Mouse (Mus musculus) C2C12 (cell line): ENCODE results near the gene R3hdm4. TPM values are rescaled to one million over a fixed set of nuclear protein-coding genes. Genes with fewer than 3 reads are reported as not detected.
"Not testable (repeated sequence)": the region's sequence is repeated elsewhere in the genome, so short reads cannot be mapped to it uniquely, and the experiment has no call there.

Experiments used
- H3K27me3 ChIP-seq: one replicate; pipeline ENCODE4 v1.6.1; 2011; ENCODE audit not compliant: control insufficient read depth, insufficient read depth, insufficient read length
- H3K36me3 ChIP-seq: one replicate; pipeline ENCODE4 v1.6.1; 2011; ENCODE audit not compliant: control insufficient read depth, insufficient read depth
- H3K4me3 ChIP-seq: one replicate; pipeline ENCODE4 v1.5.1; 2011; ENCODE audit warnings: mild to moderate bottlenecking, control low read depth; ENCODE audit not compliant: poor library complexity, insufficient read depth, severe bottlenecking
- H3K79me2 ChIP-seq: one replicate; pipeline ENCODE4 v1.6.1; 2011; ENCODE audit not compliant: control insufficient read depth, insufficient read depth
- H3K79me3 ChIP-seq: one replicate; pipeline ENCODE4 v1.6.1; 2011; ENCODE audit warnings: low read depth, control low read depth
- H3ac ChIP-seq: one replicate; pipeline ENCODE3; 2011; ENCODE audit warnings: low read depth; ENCODE audit not compliant: control insufficient read depth, insufficient read length
- CEBPB ChIP-seq: IDR thresholded peaks from one replicate; pipeline ENCODE4 v1.6.1; 2011; ENCODE audit warnings: low read depth, mild to moderate bottlenecking, control low read depth, moderate library complexity
- CTCF ChIP-seq: IDR thresholded peaks from one replicate; pipeline ENCODE4 v1.5.1; 2011; ENCODE audit not compliant: control insufficient read depth, insufficient read depth, insufficient read length
- FOSL1 ChIP-seq: IDR thresholded peaks from one replicate; pipeline ENCODE4 v1.8.0; 2011; ENCODE audit warnings: mild to moderate bottlenecking, low read length; ENCODE audit not compliant: poor library complexity, insufficient read depth, severe bottlenecking
- MAX ChIP-seq: IDR thresholded peaks from one replicate; pipeline ENCODE4 v1.6.1; 2011; ENCODE audit warnings: mild to moderate bottlenecking, control low read depth
- MYOD1 ChIP-seq: IDR thresholded peaks from one replicate; pipeline ENCODE4 v1.6.1; 2011; ENCODE audit warnings: low read depth; ENCODE audit not compliant: control insufficient read depth, insufficient read length
- MYOG ChIP-seq: IDR thresholded peaks from one replicate; pipeline ENCODE4 v1.6.1; 2011; ENCODE audit not compliant: control insufficient read depth, insufficient read length; ENCODE audit errors: extremely low read depth
- USF1 ChIP-seq: IDR thresholded peaks from one replicate; pipeline ENCODE4 v1.6.1; 2011; ENCODE audit warnings: low read depth, mild to moderate bottlenecking, control low read depth, moderate library complexity
- polyA plus RNA-seq: library from polyadenylated mRNA; unstranded; fragments of >200 nt; fragmentation: generic; extraction: Trizol; gene quantifications from one replicate; pipeline ENCODE4 v1.2.1, GENCODE M21; 2012; ENCODE audit warnings: missing spikeins

The R3hdm4 gene
- polyA plus RNA-seq, 1 experiment: 46.7 TPM

DNA sequence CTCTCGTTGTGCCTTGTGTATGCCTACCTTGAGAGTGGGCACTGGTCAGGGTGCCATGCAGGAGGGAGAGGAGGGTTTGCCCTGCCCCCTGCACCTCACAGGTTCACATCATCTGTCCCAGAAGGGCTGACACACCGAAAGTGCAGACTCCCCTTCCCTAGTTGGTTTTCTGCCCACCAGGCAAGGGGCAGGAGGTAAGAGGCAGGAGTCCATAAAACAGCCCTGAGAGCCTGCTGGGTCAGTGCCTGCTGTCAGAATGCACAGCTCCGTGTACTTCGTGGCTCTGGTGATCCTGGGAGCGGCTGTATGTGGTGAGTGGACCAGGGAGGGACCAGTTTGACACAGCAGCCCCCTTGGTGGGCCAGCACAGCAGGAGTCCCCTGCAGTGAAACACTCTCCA is 30.3 kb downstream of the R3hdm4 start, which contains the start of gene Cfd:
Gene Cfd, plus strand, starts transcription at position 184 of the 400 bp plus-strand sequence.
- TF ChIP-seq CEBPB: no peak
- no peak for TF ChIP-seq CTCF
- Histone ChIP-seq H3K27me3 (peaks cover 22% of the 10 kb centered on the region), H3K36me3 (no peaks in the 10 kb centered on the region), H3K4me3 (no peak within 1 kb of the TSS), H3ac (peak within 1 kb of the TSS; percentile 24), H3K79me2 (no peaks in the 10 kb centered on the region), H3K79me3 (no peaks in the 10 kb centered on the region)

DNA sequence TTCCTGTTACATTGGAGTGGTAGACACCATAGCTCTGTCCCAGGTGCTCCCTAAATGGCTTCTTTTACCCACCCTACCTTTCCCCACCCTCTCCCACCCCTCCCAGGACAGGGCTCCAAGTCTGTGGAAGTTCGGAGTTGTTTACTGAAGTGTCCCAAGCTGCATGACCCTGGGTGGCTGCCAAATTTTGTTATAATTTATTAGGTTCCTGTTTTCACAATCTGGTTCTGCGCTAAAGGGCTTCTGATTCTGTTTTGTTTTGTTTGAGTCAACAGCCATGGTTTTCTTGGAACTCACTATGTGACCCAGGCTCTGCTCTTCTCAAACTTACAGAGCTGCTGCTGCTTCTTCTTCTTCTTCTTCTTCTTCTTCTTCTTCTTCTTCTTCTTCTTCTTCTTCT is 31.6 kb downstream of the R3hdm4 start:
- peaks cover 22% of the 10 kb centered on the region for H3K27me3 ChIP-seq

DNA sequence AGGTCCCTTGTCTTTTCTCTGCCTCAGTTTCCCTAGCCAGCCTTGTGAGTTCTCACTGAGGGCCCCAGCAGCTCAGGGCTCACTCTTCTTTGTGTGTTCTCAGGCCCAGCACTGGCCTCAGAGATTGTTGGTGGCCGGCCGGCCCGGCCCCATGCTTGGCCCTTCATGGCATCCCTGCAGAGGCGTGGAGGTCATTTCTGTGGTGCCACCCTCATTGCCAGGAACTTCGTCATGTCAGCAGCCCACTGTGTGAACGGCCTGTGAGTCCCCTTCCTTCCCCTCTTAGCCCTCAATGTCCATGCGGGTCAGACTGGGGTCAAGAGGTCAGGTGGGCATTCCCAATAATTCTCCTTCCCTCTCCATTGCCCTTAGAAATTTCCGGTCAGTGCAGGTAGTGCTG is 34.4 kb downstream of the R3hdm4 start:
- peaks cover 18% of the 10 kb centered on the region for H3K27me3 ChIP-seq
- no peaks in the 10 kb centered on the region for H3K36me3 ChIP-seq
- H3K79me3 ChIP-seq: no peaks in the 10 kb centered on the region

More for the DNA sequence above, 31.6 kb downstream of the R3hdm4 start:
- no peak overlapping the region for H3K4me3 ChIP-seq
- no peaks in the 10 kb centered on the region for H3K79me3 ChIP-seq
- no peak overlapping the region for H3ac ChIP-seq
- H3K36me3 ChIP-seq: no peaks in the 10 kb centered on the region
- no peak for TF ChIP-seq MYOG
- TF ChIP-seq FOSL1: no peak
- TF ChIP-seq MAX: no peak
- TF ChIP-seq MYOD1: no peak
- no peaks in the 10 kb centered on the region for H3K79me2 ChIP-seq

DNA sequence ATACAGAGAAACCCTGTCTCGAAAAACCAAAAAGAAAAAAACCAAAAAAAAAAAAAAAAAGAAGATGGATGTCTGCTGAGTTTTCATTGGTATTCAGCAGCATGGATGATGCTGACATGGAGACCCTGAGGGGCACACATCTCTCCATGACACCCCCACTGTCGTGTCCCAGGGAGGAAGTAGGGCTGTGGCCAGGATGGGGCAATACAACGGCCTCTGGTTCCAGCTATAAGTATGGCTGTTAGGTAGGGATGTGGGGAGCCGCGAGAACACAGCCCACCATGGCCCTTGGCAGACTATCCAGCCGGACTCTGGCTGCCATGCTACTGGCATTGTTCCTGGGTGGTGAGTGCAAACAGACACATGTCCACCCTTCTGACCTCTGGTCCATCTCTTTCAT is 35.0 kb downstream of the R3hdm4 start, which contains the start of gene Elane:
Gene Elane, plus strand, starts transcription at position 194 of the 400 bp plus-strand sequence.
- no peak within 1 kb of the TSS for H3ac ChIP-seq
- peaks cover 13% of the 10 kb centered on the region for H3K27me3 ChIP-seq
- H3K79me3 ChIP-seq: no peaks in the 10 kb centered on the region
- H3K4me3 ChIP-seq: no peak within 1 kb of the TSS
- no peak for TF ChIP-seq MYOG
- no peak for TF ChIP-seq CTCF
- TF ChIP-seq FOSL1: no peak
- TF ChIP-seq MYOD1: no peak
- TF ChIP-seq CEBPB: no peak
- no peak for TF ChIP-seq USF1
- no peak for TF ChIP-seq MAX
- H3K36me3 ChIP-seq: no peaks in the 10 kb centered on the region
- H3K79me2 ChIP-seq: no peaks in the 10 kb centered on the region

More for the DNA sequence above, 34.4 kb downstream of the R3hdm4 start:
- no peak for TF ChIP-seq MYOD1
- no peak for TF ChIP-seq USF1
- TF ChIP-seq FOSL1: no peak
- TF ChIP-seq MAX: no peak
- Histone ChIP-seq H3K79me2 (no peaks in the 10 kb centered on the region), H3ac (no peak overlapping the region), H3K4me3 (no peak overlapping the region)

DNA sequence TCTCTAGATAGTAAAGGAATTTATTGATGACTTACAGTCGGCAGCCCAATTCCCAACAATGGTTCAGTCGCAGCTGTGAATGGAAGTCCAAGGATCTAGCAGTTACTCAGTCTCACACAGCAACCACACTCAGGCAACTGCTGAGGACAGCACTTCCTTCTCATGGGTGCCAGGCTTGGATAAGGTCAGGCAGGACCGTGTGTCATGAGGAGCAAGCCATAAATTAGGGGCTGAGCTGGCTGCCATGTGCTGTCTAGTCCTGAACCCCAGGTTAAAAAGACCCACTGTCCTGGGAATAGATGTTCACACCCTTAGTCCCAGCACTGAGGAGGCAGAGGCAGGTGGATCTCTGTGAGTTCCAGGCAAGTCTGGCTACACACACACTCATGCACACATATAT is 36.1 kb downstream of the R3hdm4 start:
- not testable (repeated sequence) for H3K4me3 ChIP-seq, H3ac ChIP-seq, H3K27me3 ChIP-seq, H3K36me3 ChIP-seq, H3K79me3 ChIP-seq, H3K79me2 ChIP-seq

DNA sequence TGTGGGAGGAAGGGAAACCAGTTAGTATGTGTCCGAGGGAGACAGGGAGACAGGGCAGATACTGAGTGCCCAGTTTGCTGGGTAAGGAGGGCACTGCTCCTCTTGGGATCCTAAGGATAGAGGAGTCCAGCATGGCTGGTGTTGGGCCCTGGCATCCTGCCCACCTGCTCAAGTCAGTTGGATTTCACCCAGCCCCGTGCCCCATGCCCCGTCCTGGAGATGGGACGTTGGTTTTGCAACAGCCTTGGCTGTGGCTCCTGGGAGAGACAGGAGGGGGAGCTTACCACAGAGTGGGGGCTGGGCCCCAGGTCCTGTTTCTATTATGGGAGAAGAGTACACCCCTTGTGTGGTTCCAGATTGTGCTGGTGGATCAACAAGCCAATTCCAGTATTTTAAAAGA is 36.6 kb downstream of the R3hdm4 start:
- Histone ChIP-seq H3K27me3 (peaks cover 6% of the 10 kb centered on the region), H3K36me3 (no peaks in the 10 kb centered on the region), H3K4me3 (no peak overlapping the region), H3ac (no peak overlapping the region), H3K79me3 (no peaks in the 10 kb centered on the region), H3K79me2 (no peaks in the 10 kb centered on the region)
- no peak for TF ChIP-seq MAX
- TF ChIP-seq MYOG: no peak
- TF ChIP-seq USF1: no peak
- no peak for TF ChIP-seq CEBPB
- no peak for TF ChIP-seq FOSL1
- TF ChIP-seq MYOD1: no peak
- TF ChIP-seq CTCF: no peak
